Mouse (Mus musculus) ES-E14 (cell line): ENCODE measurements around the gene Nfyb. TPM values are rescaled to one million over a fixed set of nuclear protein-coding genes. Genes with fewer than 3 reads are reported as not detected.

Experiments
- DNase-seq: peaks from one replicate; pipeline ENCODE4 v3.0.0-alpha.2; 2013; ENCODE audit warnings: low read depth, low spot score
- H3K27ac ChIP-seq: 2 replicates; pipeline ENCODE4 v1.5.1; 2012; ENCODE audit warnings: low read depth, mild to moderate bottlenecking, low read length, moderate library complexity, mixed read lengths; ENCODE audit not compliant: poor library complexity, insufficient read depth, severe bottlenecking
- H3K36me3 ChIP-seq: 2 replicates; pipeline ENCODE4 v1.6.1; 2012; ENCODE audit warnings: mild to moderate bottlenecking, low read length, moderate library complexity, mixed read lengths; ENCODE audit not compliant: control insufficient read depth, poor library complexity, insufficient read depth, severe bottlenecking
- H3K4me1 ChIP-seq, 2 experiments: fragments of 150-350 bp in 1 of 2; sonication (generic) in 1 of 2; 2 replicates each; pipeline ENCODE4 v1.6.1; 2012; ENCODE audit warnings: low read length in 2 of 2, mild to moderate bottlenecking in 1 of 2, mixed read lengths in 1 of 2; ENCODE audit not compliant: control insufficient read depth in 2 of 2, insufficient read depth in 2 of 2, poor library complexity in 1 of 2
- H3K4me3 ChIP-seq, 2 experiments: fragments of 150-350 bp in 1 of 2; sonication (generic) in 1 of 2; 2 replicates each; pipeline ENCODE4 v1.5.1; 2012; ENCODE audit warnings: low read length in 2 of 2, low read depth in 1 of 2, mild to moderate bottlenecking in 1 of 2, mixed read lengths in 1 of 2; ENCODE audit not compliant: insufficient read depth in 1 of 2, poor library complexity in 1 of 2, severe bottlenecking in 1 of 2
- H3K9ac ChIP-seq: 2 replicates; pipeline ENCODE4 v1.6.1; 2012; ENCODE audit warnings: low read depth, mild to moderate bottlenecking, low read length, mixed read lengths; ENCODE audit not compliant: poor library complexity, insufficient read depth, severe bottlenecking
- H3K9me3 ChIP-seq: fragments of 150-350 bp; sonication (generic); 2 replicates; pipeline ENCODE4 v1.6.1; 2012; ENCODE audit warnings: low read depth, mild to moderate bottlenecking, low read length; ENCODE audit not compliant: control insufficient read depth, insufficient read depth
- CHD2 ChIP-seq: IDR thresholded peaks from 2 replicates; pipeline ENCODE4 v1.6.1; 2014; ENCODE audit warnings: mild to moderate bottlenecking, low read depth, low read length, inconsistent platforms
- HCFC1 ChIP-seq: IDR thresholded peaks from 2 replicates; pipeline ENCODE4 v1.6.1; 2012; ENCODE audit warnings: low read length, inconsistent platforms, borderline replicate concordance; ENCODE audit not compliant: insufficient read depth
- MAFK ChIP-seq: IDR thresholded peaks from 2 replicates; pipeline ENCODE4 v1.6.1; 2014; ENCODE audit warnings: mild to moderate bottlenecking, low read depth, low read length, inconsistent platforms; ENCODE audit not compliant: insufficient read depth
- ZC3H11A ChIP-seq: IDR thresholded peaks from 2 replicates; pipeline ENCODE4 v1.6.1; 2012; ENCODE audit warnings: low read depth, mild to moderate bottlenecking, inconsistent platforms, low read length, borderline replicate concordance
- ZNF384 ChIP-seq: IDR thresholded peaks from 2 replicates; pipeline ENCODE4 v1.6.1; 2012; ENCODE audit warnings: low read depth, low read length, inconsistent platforms
- in situ Hi-C, 2 experiments: fragments of 600-800 bp; cut with MboI; formaldehyde crosslinking; loops; one replicate each; pipeline ENCODE4 v1.15.1; 2025; ENCODE audit warnings: low sequenced_read_pairs in 2 of 2, inconsistent platforms in 1 of 2; ENCODE audit not compliant: unreplicated experiment in 2 of 2
- total RNA-seq: library from RNA; depleted of rRNA; stranded (reverse); fragments of 300-350 nt; gene quantifications from 2 replicates; pipeline ENCODE4 v1.2.3, GENCODE M21; 2012; rRNA removed

The Nfyb gene
- total RNA-seq, result 46.9 and 47.7 TPM in 2 replicates

- DNase-seq, result peak; percentile 95
- in situ Hi-C loops, result no loop called here
- peak within 1 kb of the TSS; percentile 92 for H3K9ac ChIP-seq
- H3K4me3 ChIP-seq, result peak within 1 kb of the TSS; percentile 90 to 91
- peak within 1 kb of the TSS; percentile 90 for H3K27ac ChIP-seq
- peaks cover 16% of the 10 kb centered on the region; the same call in 1 of the 2 replicates for H3K36me3 ChIP-seq
- no peaks in the 10 kb centered on the region for H3K9me3 ChIP-seq
- H3K4me1 ChIP-seq, result peaks cover 8 to 17% of the 10 kb centered on the region in 2 experiments
- no peak for TF ChIP-seq ZC3H11A
- no peak for TF ChIP-seq MAFK
- no peak for TF ChIP-seq ZNF384
- TF ChIP-seq HCFC1, result no peak; the same call in 1 of the 2 replicates
- TF ChIP-seq CHD2, result no peak
Measured at GRCm38 (mm10) chr10:82763840-82764631, at the start of gene Nfyb. Gene Nfyb, minus strand, starts transcription at chr10:82764144.

GRCm38 (mm10) chr10:82811855-82812431 is 48.0 kb upstream of the Nfyb start:
- in situ Hi-C loops, result no loop called here
- TF ChIP-seq ZNF384 (no peak), MAFK (no peak), CHD2 (peak; percentile 45; the same call in 1 of the 2 replicates), HCFC1 (no peak), ZC3H11A (no peak; the same call in 1 of the 2 replicates)
- peak; percentile 79 for DNase-seq
- Histone ChIP-seq H3K36me3 (no peaks in the 10 kb centered on the region), H3K4me3 (peak overlapping the region; percentile 71), H3K9ac (peak overlapping the region; percentile 71), H3K4me1 (peaks cover 8 to 27% of the 10 kb centered on the region in 2 experiments; a peak in 3 of 4 replicates), H3K27ac (peak overlapping the region; percentile 67), H3K9me3 (no peaks in the 10 kb centered on the region)

DNA sequence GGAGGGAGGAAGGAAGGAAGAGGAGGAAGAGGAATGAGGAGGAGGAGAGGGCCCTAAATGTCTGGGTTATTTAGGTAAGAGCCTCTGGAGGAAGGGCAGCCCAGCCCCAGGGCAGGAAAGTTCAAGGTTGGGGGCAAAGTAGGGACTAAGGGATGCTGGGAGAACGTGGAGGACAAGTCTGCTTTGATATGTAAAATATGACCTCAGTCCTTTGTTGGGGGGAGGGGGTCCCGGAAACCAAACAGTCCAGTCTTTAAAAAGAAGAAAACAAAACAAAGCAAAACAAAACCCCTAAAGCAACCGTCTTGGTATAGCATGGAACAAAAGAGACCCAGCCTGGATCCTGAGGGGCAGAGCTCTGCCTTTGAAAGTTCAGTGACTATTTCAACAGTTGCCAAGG is 45.4 kb upstream of the Nfyb start:
- in situ Hi-C loops, result no loop called here
- TF ChIP-seq MAFK (no peak), ZC3H11A (no peak), CHD2 (peak; percentile 39; the same call in 1 of the 2 replicates), ZNF384 (no peak), HCFC1 (peak; percentile 40; the same call in 1 of the 2 replicates)
- Histone ChIP-seq H3K4me3 (0 out of 4 replicates have a peak overlapping the region, but pooled peaks of 1 of the 2 experiments have one; percentile 31), H3K9ac (peak overlapping the region; percentile 62), H3K9me3 (no peaks in the 10 kb centered on the region), H3K4me1 (peaks cover 12 to 39% of the 10 kb centered on the region in 2 experiments; a peak in 3 of 4 replicates), H3K27ac (peak overlapping the region; percentile 96; the same call in 1 of the 2 replicates), H3K36me3 (no peaks in the 10 kb centered on the region)
- peak; percentile 88 for DNase-seq

DNA sequence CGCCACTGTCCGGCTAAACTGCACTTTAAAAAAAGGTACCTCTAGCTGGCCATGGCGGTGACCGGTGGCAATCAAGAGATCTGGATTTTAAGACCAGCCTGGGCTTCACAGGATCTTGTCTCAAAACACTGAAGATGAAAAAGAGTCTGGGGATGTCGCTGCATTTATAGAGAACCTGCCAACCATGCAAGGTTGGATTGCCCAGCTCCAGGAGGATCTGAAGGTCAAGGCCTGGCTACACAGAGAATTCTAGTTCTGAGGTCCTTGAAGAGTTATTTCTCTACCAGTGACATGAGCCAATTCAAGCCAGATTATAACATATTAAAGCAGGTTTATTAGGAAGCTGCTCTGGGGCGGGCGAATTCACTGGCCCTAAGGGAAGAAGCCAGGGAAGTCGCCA is 44.9 kb upstream of the Nfyb start:
- in situ Hi-C loops, result no loop called here
- peaks cover 12 to 37% of the 10 kb centered on the region in 2 experiments; a peak in 3 of 4 replicates for H3K4me1 ChIP-seq
- H3K4me3 ChIP-seq, result peak overlapping the region in 1 of 2 experiments; percentile 8; a peak in 1 of 4 replicates
- no peaks in the 10 kb centered on the region for H3K36me3 ChIP-seq
- no peak overlapping the region; the same call in 1 of the 2 replicates for H3K9ac ChIP-seq
- DNase-seq, result no peak
- TF ChIP-seq ZC3H11A (no peak), HCFC1 (no peak), ZNF384 (no peak), MAFK (no peak), CHD2 (no peak)
- H3K27ac ChIP-seq, result peak overlapping the region; percentile 90; the same call in 1 of the 2 replicates
- no peaks in the 10 kb centered on the region for H3K9me3 ChIP-seq
